Mouse (Mus musculus) hindbrain, embryonic 13.5 days (tissue): ENCODE results near the gene Col4a3. TPM values are rescaled to one million over a fixed set of nuclear protein-coding genes. Genes with fewer than 3 reads are reported as not detected.

ENCODE experiments used
- ATAC-seq: fragments of 200-750 bp; cut with Nextera tagmentation; 2 replicates; pipeline ENCODE4 v1.8.0; 2017; ENCODE audit warnings: moderate TSS enrichment; ENCODE audit not compliant: low FRiP score
- H3K27ac ChIP-seq: fragments of 300-500 bp; sonication (generic); 2 replicates; pipeline ENCODE4 v1.5.1; 2015; ENCODE audit warnings: inconsistent platforms, mild to moderate bottlenecking, moderate library complexity
- H3K27me3 ChIP-seq: fragments of 300-500 bp; sonication (generic); 2 replicates; pipeline ENCODE4 v1.6.1; 2015; ENCODE audit warnings: mild to moderate bottlenecking, inconsistent platforms
- H3K36me3 ChIP-seq: fragments of 300-500 bp; sonication (generic); 2 replicates; pipeline ENCODE4 v1.6.1; 2015; ENCODE audit warnings: mild to moderate bottlenecking, inconsistent platforms
- H3K4me1 ChIP-seq: fragments of 300-500 bp; sonication (generic); replicated peaks from 2 replicates; pipeline ENCODE4 v1.6.1; 2015; ENCODE audit warnings: inconsistent platforms
- H3K4me2 ChIP-seq: fragments of 300-500 bp; sonication (generic); 2 replicates; pipeline ENCODE4 v1.6.1; 2015; ENCODE audit warnings: inconsistent platforms, mild to moderate bottlenecking, moderate library complexity
- H3K4me3 ChIP-seq: fragments of 300-500 bp; sonication (generic); 2 replicates; pipeline ENCODE4 v1.5.1; 2015; ENCODE audit warnings: mild to moderate bottlenecking, inconsistent platforms
- H3K9ac ChIP-seq: fragments of 300-500 bp; sonication (generic); 2 replicates; pipeline ENCODE4 v1.6.1; 2015; ENCODE audit warnings: mild to moderate bottlenecking, inconsistent platforms
- H3K9me3 ChIP-seq: fragments of 300-500 bp; sonication (generic); 2 replicates; pipeline ENCODE4 v1.6.1; 2016; ENCODE audit warnings: inconsistent platforms
- WGBS: fragments of 180-500 bp; shearing (Covaris S2); methylation state at CpG from one replicate; pipeline ENCODE4 v1.1.7; 2015; 5-methylcytosine and 5-hydroxymethylcytosine counted together
- polyA plus RNA-seq: library from polyadenylated mRNA; unstranded; fragments of >200 nt; fragmentation: Nextera tagmentation; extraction: Ambion mirVana; gene quantifications from 2 replicates; pipeline ENCODE4 v1.2.1, GENCODE M21; 2015

The Col4a3 gene
- polyA plus RNA-seq, 1 experiment from 2014 or later: 0.25 TPM

DNA sequence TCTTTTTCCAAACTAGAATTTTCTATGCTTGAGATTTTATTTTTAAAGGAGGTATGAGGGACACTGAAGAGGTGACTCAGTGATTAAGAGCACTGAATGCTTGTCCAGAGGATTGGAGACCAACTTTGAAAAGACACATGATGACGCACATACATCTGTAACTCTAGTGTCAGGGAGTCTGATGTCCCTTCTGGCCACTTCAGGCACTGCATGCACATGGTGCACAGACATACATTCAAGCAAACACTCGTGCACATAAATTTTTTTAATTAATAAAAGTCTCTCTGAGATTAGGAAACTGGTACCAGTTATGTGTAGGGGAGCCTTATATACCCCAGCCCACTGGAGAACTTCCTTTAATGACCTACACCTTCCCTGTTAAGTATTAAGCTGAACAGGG lies 10.5 kb upstream of the Col4a3 start:
- Histone ChIP-seq H3K4me3 (no peak overlapping the region), H3K36me3 (no peaks in the 10 kb centered on the region), H3K4me1 (no peaks in the 10 kb centered on the region), H3K27me3 (no peaks in the 10 kb centered on the region), H3K4me2 (no peak overlapping the region), H3K9ac (no peak overlapping the region), H3K27ac (no peak overlapping the region), H3K9me3 (no peaks in the 10 kb centered on the region)
- WGBS: 76% methylated on average over 2 of the region's 2 CpGs
- ATAC-seq: no peak

DNA sequence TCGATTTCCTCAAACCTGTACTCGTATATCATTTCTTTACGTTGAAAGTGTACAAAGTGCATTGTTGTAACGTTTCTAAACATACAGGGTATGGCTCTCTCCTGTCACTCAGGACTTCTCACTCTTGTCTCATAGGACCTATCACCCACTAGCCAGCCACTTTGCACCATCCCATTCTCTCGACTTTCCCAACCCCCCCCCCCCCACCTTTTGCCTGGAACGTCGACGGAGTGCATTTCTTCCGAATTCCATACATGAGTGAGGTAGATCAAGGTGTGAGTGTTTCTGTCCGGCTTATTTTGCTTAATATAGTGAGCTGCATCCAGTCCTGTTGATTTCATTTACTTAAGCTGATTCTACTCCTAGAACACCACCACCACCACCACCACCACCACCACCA lies 9.4 kb upstream of the Col4a3 start:
- H3K9ac ChIP-seq: no peak overlapping the region
- 93% methylated on average over 10 of the region's 10 CpGs for WGBS
- no peaks in the 10 kb centered on the region for H3K4me1 ChIP-seq
- H3K36me3 ChIP-seq: no peaks in the 10 kb centered on the region
- H3K4me2 ChIP-seq: no peak overlapping the region
- no peak for ATAC-seq
- no peak overlapping the region for H3K27ac ChIP-seq
- H3K4me3 ChIP-seq: no peak overlapping the region
- H3K9me3 ChIP-seq: no peaks in the 10 kb centered on the region
- H3K27me3 ChIP-seq: no peaks in the 10 kb centered on the region

DNA sequence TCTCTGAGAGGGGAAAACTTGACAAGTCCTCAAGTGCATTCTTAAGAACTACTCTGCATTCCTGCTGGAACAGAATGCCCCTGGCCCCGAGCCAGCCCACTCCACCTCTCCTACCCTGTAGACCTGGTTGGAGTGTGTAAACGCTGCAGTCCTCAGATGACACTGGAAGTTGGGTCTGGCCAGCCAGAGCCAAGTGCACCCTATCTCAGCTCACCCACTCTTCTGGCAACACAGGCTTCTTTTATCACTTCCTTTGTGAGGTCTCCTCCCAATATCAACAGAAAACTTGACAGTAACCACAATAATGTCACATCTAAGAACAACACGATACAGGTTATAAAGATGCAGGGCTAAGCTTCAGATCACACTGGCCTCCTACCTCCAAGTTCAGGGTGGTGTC lies 8.8 kb upstream of the Col4a3 start:
- 87% methylated on average over 3 of the region's 3 CpGs for WGBS

DNA sequence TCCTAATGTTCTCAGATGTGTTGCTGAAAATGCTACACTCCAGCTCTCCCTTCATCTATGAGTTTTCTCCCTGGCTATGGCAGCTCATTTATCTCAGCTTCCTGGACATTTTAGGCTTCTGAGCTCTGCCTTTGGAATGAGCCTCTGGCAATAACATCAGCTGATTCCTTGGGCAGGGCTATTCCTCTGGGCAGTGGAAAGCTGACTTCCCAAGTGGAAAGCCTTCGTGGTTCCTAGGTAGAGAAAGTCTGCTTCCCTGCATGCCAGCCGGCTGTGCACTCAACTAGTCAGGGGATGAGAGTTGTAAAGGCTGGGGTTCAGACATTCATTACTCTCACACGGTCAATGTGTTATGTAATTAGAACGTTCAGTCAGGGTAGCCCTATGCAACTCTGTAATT lies 8.4 kb upstream of the Col4a3 start:
- Histone ChIP-seq H3K4me2 (no peak overlapping the region), H3K27me3 (no peaks in the 10 kb centered on the region), H3K36me3 (no peaks in the 10 kb centered on the region), H3K9ac (no peak overlapping the region), H3K4me3 (no peak overlapping the region), H3K27ac (no peak overlapping the region), H3K9me3 (no peaks in the 10 kb centered on the region), H3K4me1 (no peaks in the 10 kb centered on the region)
- WGBS: 77% methylated on average over 4 of the region's 4 CpGs
- ATAC-seq: no peak

More for the DNA sequence above, 8.8 kb upstream of the Col4a3 start:
- ATAC-seq: no peak
- Histone ChIP-seq H3K9me3 (no peaks in the 10 kb centered on the region), H3K4me2 (no peak overlapping the region), H3K27me3 (no peaks in the 10 kb centered on the region), H3K4me3 (no peak overlapping the region), H3K9ac (no peak overlapping the region), H3K27ac (no peak overlapping the region), H3K36me3 (no peaks in the 10 kb centered on the region), H3K4me1 (no peaks in the 10 kb centered on the region)

DNA sequence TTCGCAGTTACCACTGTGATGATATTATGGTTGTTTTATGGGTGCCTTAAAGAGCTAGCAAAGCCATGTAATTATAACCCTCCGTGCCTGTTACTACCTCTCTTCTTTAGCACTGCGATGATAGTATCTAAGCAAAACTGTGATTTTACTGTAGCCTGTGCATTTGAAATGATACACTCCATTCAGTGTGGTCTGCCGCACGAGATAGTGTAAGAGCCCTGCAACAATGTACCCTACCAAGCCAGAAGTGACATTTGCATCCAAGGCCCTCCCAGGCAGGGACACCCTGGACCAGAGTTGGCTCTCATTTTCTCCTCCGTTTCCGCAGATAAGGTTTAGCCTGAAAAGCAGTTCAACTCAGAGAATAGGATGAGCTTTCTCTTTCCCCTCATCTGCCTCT lies 740 bp upstream of the Col4a3 start:
- Histone ChIP-seq H3K4me3 (no peak overlapping the region), H3K9me3 (no peaks in the 10 kb centered on the region), H3K4me1 (peaks cover 12% of the 10 kb centered on the region), H3K9ac (no peak overlapping the region), H3K36me3 (no peaks in the 10 kb centered on the region), H3K27ac (no peak overlapping the region), H3K27me3 (peaks cover 29% of the 10 kb centered on the region), H3K4me2 (peak overlapping the region; percentile 59; the same call in 1 of the 2 replicates)
- WGBS: 72% methylated on average over 7 of the region's 7 CpGs
- ATAC-seq: no peak

DNA sequence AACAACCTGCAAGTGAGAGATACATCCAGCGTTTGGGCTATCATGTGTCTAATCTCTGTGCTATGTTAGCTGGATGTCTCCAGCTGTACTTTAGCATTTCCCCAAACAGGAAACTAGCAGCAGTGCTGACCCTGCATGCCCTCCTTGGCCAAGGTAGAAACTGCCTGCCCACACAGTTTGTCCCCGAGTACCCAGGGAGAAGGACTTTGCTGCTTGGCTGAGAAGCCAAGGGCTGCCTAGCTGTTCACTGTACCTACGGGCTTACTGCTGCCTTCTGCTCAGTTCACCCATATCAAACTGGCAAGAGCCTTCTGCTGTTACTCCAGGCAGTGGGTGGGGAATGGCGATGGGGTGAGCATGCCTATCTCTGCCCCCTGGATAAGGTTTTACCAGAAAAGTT lies 3.5 kb downstream of the Col4a3 start:
- H3K4me3 ChIP-seq: no peak overlapping the region
- H3K27me3 ChIP-seq: peaks cover 25% of the 10 kb centered on the region
- H3K36me3 ChIP-seq: no peaks in the 10 kb centered on the region
- no peak overlapping the region for H3K27ac ChIP-seq
- H3K4me1 ChIP-seq: peaks cover 12% of the 10 kb centered on the region
- H3K4me2 ChIP-seq: no peak overlapping the region
- WGBS: 80% methylated on average over 4 of the region's 4 CpGs
- no peaks in the 10 kb centered on the region for H3K9me3 ChIP-seq
- H3K9ac ChIP-seq: no peak overlapping the region
- no peak for ATAC-seq

DNA sequence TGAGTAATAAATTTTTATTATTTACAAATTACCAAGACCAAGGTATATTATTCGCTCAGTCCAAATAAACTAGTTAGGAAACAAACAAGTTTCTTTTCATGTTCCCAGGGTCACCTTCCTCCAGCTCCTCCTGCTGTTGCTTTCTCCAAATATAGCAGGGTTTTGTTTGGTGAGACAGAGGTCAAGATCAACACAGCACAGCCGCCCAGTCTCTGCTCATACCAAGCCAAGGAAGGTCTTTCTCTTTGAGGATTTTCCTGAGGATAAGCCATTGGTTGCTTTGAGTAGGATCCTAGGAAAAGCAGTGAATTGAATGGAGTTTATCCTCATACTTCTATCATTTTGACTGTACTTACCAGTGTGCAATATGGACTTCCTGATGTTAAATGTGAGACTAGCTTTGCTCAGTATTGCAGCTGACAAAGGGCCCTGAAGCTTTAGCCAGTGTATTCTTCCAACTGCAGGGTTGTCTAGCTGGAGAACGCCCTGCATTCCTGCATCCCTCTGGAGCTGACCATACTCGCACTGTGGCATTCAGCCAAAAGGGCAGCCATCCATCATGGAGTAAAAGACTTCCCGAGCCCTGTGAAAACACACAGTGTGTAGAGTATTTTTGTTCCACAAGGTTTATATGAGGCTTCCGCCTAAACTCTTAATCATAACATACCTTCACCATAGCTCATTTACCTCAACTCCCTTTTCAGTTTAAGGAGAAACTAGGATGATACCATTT lies 10.3 kb downstream of the Col4a3 start:
- Histone ChIP-seq H3K9ac (no peak overlapping the region), H3K36me3 (no peaks in the 10 kb centered on the region), H3K4me1 (0 out of 2 replicates have a peak, but pooled peaks cover 2% of the 10 kb centered on the region), H3K4me3 (no peak overlapping the region), H3K4me2 (no peak overlapping the region), H3K27ac (no peak overlapping the region), H3K27me3 (no peaks in the 10 kb centered on the region), H3K9me3 (no peaks in the 10 kb centered on the region)
- 54% methylated on average over 6 of the region's 6 CpGs for WGBS
- ATAC-seq: no peak

DNA sequence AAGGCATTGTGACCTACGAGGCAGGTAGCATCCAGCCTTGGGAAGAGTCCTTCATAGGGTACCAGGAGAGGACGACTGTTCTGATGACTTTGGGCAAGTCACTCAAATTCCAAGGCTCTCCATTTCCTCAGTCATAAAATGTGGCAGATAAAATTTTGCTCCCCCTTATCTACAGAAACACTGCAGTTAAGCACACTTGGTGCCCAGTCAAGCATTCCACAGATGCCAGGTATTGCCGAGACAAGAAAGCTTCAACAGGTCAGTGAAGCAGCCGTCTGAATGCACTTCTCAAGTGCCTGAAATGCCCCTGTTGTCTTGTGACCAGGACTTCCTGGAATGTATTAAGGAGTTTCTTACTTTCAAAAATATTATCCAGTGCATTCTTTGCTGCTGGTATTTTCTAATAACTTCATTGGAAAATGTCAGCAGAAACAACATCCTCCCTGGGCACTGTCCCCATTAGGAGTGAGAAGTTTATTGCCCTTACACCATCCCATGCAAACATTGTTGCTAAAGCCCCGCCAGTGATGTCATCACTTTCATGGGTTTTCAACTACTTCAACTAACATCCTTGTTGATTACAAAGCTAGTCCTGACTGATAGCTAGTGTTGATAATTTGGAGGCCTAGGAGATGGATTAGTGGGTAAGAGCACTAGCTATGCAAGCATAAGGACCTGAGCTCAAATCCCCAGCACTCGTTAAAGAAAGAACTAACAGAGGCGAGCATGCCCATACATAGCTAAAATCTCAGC lies 16.7 kb downstream of the Col4a3 start:
- no peaks in the 10 kb centered on the region for H3K27me3 ChIP-seq
- no peak overlapping the region for H3K27ac ChIP-seq
- H3K36me3 ChIP-seq: no peaks in the 10 kb centered on the region
- H3K9ac ChIP-seq: no peak overlapping the region
- H3K4me2 ChIP-seq: no peak overlapping the region
- no peak overlapping the region for H3K4me3 ChIP-seq
- no peak for ATAC-seq
- WGBS: 77% methylated on average over 7 of the region's 7 CpGs
- no peaks in the 10 kb centered on the region for H3K9me3 ChIP-seq
- no peaks in the 10 kb centered on the region for H3K4me1 ChIP-seq

DNA sequence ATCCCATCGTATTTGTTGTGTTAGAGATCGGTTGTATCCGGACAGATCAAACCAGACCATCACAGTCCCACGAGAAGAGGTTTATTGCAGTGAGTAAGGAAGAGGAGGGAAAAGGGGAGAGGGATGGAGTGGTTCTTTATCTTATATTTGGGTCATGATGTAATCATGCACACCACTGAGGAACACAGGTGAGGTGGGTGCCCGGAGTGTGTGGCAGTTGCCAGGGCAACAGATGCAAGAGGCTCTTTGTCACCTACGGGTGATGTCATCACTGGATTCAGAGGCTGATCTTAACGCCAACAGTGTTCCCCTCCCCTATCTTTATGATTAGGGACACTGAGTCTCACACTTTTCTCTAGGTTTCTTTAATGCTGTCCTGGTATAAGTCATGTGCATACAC lies 18.6 kb downstream of the Col4a3 start:
- Histone ChIP-seq H3K9ac (no peak overlapping the region), H3K4me2 (no peak overlapping the region), H3K27ac (no peak overlapping the region), H3K36me3 (no peaks in the 10 kb centered on the region), H3K4me3 (no peak overlapping the region), H3K4me1 (no peaks in the 10 kb centered on the region), H3K27me3 (no peaks in the 10 kb centered on the region), H3K9me3 (no peaks in the 10 kb centered on the region)
- ATAC-seq: no peak
- 87% methylated on average over 7 of the region's 7 CpGs for WGBS

DNA sequence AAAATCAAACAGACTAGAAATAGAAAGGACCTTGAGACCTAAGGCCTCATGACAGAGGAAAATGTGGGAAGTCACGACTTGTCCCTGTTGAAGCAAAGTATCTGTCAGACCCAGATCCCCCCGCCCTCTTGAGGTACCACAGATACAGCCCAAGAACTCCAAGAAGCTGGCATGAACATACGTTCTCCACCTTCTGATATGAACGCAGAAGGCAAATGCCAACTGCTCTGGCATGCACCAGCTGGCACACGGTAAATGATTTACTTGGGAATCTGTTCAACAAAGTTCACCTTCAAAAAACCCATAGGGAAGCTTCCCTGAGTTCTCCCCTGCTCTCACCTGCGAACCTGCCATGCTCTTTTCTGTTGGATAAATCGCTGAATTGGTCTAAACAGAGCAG lies 19.1 kb downstream of the Col4a3 start:
- Histone ChIP-seq H3K4me1 (no peaks in the 10 kb centered on the region), H3K36me3 (no peaks in the 10 kb centered on the region), H3K4me3 (no peak overlapping the region), H3K27me3 (no peaks in the 10 kb centered on the region), H3K27ac (no peak overlapping the region), H3K9ac (no peak overlapping the region), H3K9me3 (no peaks in the 10 kb centered on the region), H3K4me2 (no peak overlapping the region)
- no peak for ATAC-seq
- 91% methylated on average over 7 of the region's 7 CpGs for WGBS

DNA sequence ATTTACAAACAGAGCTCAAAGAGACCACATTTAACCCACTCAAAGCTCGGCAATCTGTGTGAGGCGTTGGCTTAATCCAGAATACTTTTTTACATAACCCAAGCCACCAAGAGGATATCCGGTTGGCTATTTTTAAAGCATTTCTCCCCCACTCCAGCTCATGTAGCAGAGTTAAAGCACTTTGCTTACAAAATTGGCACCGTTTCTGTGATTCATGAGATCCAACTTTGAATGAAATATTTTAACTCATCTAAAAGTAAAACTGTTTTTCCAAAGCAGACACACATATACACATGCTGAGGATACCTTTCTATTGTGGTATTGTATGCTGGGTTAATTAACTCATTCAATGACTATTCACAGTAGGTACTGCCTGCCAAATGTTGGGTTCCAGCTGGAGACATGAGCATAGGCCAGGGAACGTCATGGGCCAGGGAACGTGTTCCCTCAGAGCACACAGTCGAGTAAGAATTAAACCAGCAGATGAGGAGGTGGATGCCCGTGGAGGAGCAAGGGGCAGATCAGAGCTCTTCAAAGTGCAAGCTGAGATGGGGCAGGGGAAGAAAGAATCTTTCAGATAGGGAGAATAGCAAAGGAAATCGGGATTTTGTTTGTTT lies 22.0 kb downstream of the Col4a3 start:
- Histone ChIP-seq H3K4me3 (no peak overlapping the region), H3K4me2 (no peak overlapping the region), H3K27me3 (no peaks in the 10 kb centered on the region), H3K27ac (no peak overlapping the region), H3K4me1 (no peaks in the 10 kb centered on the region), H3K9me3 (no peaks in the 10 kb centered on the region), H3K36me3 (no peaks in the 10 kb centered on the region), H3K9ac (no peak overlapping the region)
- 79% methylated on average over 9 of the region's 9 CpGs for WGBS
- no peak for ATAC-seq

DNA sequence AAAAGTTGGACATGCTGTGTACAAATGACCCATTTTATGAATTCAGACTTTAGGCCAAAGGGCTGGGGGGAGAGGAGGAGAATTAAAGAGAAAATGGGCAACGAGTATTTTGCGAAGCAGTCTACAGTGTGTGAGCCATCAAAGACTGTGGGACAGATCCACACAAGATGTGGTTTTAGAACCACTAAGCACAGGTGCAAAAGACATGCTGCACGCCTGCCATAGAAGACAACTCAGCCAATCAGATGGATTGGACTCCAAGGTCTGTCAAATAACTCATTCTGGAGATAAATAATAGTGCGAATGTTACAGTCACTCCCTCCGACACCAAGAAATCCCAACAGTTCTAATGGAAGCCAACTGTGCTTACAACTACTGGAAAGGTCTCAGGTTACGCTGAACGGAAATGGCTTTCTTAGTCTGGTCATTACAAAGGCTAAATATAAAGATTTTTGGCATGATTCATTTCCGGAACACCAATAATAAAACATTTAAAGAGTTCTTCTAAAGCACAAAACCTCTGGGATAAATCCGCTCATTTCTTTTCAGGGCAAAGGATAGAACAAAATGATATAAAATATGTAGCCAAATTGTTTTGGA lies 25.4 kb downstream of the Col4a3 start:
- Histone ChIP-seq H3K9ac (no peak overlapping the region), H3K4me1 (no peaks in the 10 kb centered on the region), H3K4me2 (no peak overlapping the region), H3K27me3 (no peaks in the 10 kb centered on the region), H3K9me3 (no peaks in the 10 kb centered on the region), H3K27ac (no peak overlapping the region), H3K4me3 (no peak overlapping the region), H3K36me3 (no peaks in the 10 kb centered on the region)
- no peak for ATAC-seq
- 87% methylated on average over 9 of the region's 9 CpGs for WGBS
